Mouse (Mus musculus) c-Kit-positive CD71-positive TER-119-positive erythroid progenitor cells, embryonic 14.5 days (primary cell): ENCODE results near the gene Tfpt.
A peak's percentile ranks its signal among the peaks of the same experiment; 100 is the strongest.
"Not testable (repeated sequence)": the region's sequence is repeated elsewhere in the genome, so short reads cannot be mapped to it uniquely, and the experiment has no call there.

Experiments used
- DNase-seq: peaks from one replicate; pipeline ENCODE4 v3.0.0-alpha.2; 2013; ENCODE audit warnings: low spot score

Gene Tfpt

GRCm38 (mm10) chr7:3616389-3617241, 13.1 kb downstream of the Tfpt start:
- DNase-seq, result no peak

- no peak for DNase-seq
Observed at GRCm38 (mm10) chr7:3616057-3616388, 13.7 kb downstream of the Tfpt start, which contains the start of gene Oscar. Oscar (minus strand) TSS chr7:3616157.

- DNase-seq, result no peak
Observed at GRCm38 (mm10) chr7:3614021-3614420, 15.7 kb downstream of the Tfpt start.

GRCm38 (mm10) chr7:3611006-3611405, 18.7 kb downstream of the Tfpt start:
- DNase-seq, result no peak

GRCm38 (mm10) chr7:3610437-3610836, 19.3 kb downstream of the Tfpt start:
- no peak for DNase-seq

- DNase-seq, result no peak
Observed at GRCm38 (mm10) chr7:3609082-3609481, 20.6 kb downstream of the Tfpt start.

GRCm38 (mm10) chr7:3608668-3609067, 21.1 kb downstream of the Tfpt start:
- DNase-seq, result no peak

- no peak for DNase-seq
Observed at GRCm38 (mm10) chr7:3607391-3607790, 22.3 kb downstream of the Tfpt start.

GRCm38 (mm10) chr7:3606798-3607197, 22.9 kb downstream of the Tfpt start:
- no peak for DNase-seq

- DNase-seq, result peak; percentile 60
Observed at GRCm38 (mm10) chr7:3601119-3601518, 28.6 kb downstream of the Tfpt start.

GRCm38 (mm10) chr7:3597755-3598154, 32.0 kb downstream of the Tfpt start:
- DNase-seq, result not testable (repeated sequence)

GRCm38 (mm10) chr7:3595146-3595545, 34.6 kb downstream of the Tfpt start:
- DNase-seq, result peak; percentile 47

- DNase-seq, result no peak
Observed at GRCm38 (mm10) chr7:3594686-3595085, 35.0 kb downstream of the Tfpt start.

- DNase-seq, result no peak
Observed at GRCm38 (mm10) chr7:3593855-3594254, 35.9 kb downstream of the Tfpt start.

GRCm38 (mm10) chr7:3591534-3591933, 38.2 kb downstream of the Tfpt start:
- no peak for DNase-seq

- no peak for DNase-seq
Observed at GRCm38 (mm10) chr7:3590550-3590949, 39.2 kb downstream of the Tfpt start.

- no peak for DNase-seq
Observed at GRCm38 (mm10) chr7:3587292-3587691, 42.4 kb downstream of the Tfpt start.

- DNase-seq, result no peak
Observed at GRCm38 (mm10) chr7:3586255-3586654, 43.5 kb downstream of the Tfpt start.

- DNase-seq, result no peak
Observed at GRCm38 (mm10) chr7:3585763-3586162, 44.0 kb downstream of the Tfpt start.

- no peak for DNase-seq
Observed at GRCm38 (mm10) chr7:3580029-3580428, 49.7 kb downstream of the Tfpt start.

GRCm38 (mm10) chr7:3578952-3579546, 50.7 kb downstream of the Tfpt start:
- no peak for DNase-seq

- DNase-seq, result no peak
Observed at GRCm38 (mm10) chr7:3578196-3578595, 51.5 kb downstream of the Tfpt start.

- no peak for DNase-seq
Observed at GRCm38 (mm10) chr7:3576354-3577124, 53.2 kb downstream of the Tfpt start.
